Mouse (Mus musculus) CH12.LX (cell line): ENCODE measurements at regions not wholly inside any gene's neighbourhood (a gene's known extent, or its start where the extent isn't known, plus 50 kb on each side); places are given as distances from the start of the nearest gene placed in this dataset.

ENCODE experiments used
- CTCF ChIP-seq, 2 experiments: IDR thresholded peaks in 1 of 2; conservative IDR thresholded peaks in 1 of 2; 2 replicates each; pipeline ENCODE4 v1.5.1; 2011 to 2012; ENCODE audit warnings: low read depth in 2 of 2, low read length in 2 of 2, improper control_type of control experiment in 1 of 2, inconsistent platforms in 1 of 2, mild to moderate bottlenecking in 1 of 2, moderate library complexity in 1 of 2
- MYC ChIP-seq: IDR thresholded peaks from 2 replicates; pipeline ENCODE4 v1.6.1; 2011; ENCODE audit warnings: low read depth, mild to moderate bottlenecking, improper control_type of control experiment, low read length
- POLR2AphosphoS2 ChIP-seq: IDR thresholded peaks from 2 replicates; pipeline ENCODE4 v1.6.1; 2011; ENCODE audit warnings: low read depth, low read length, improper control_type of control experiment

DNA sequence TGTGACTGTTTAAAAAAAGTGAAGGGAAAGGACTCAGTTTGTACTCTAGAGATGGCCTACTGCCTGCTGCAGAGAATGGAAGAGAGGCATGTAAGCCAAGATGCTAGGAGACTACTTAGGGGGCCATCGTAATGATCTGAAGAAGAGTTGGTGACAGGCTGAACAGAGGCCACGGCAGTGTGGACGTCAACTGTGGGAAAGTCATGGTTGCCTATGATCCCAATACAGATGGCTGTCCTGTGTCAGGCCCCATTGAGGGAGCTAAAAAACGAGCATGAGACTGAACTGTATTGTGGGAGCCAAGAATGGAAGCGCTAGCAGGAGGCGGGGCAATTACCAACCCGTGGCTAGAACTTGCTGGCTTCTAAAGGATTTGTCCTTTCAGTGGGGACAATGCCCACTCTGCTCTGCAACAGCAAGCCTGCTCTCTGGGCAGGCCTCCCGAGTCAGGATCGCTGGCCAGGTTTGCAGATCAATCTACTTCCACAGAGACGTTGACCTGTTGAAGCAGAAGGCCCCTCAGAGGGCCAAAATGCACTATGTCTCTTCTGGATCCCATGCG, 530.5 kb upstream of the Cdh5 start:
- no peak for TF ChIP-seq MYC
- TF ChIP-seq POLR2AphosphoS2, result no peak
- no peak for TF ChIP-seq CTCF (conservative IDR thresholded peaks at IDR 0.05 in 1 of 2, IDR thresholded peaks at IDR 0.05 in 1 of 2; ENCODE audit: low read depth in 2 of 2, low read length in 2 of 2)
